Mouse (Mus musculus) kidney, embryonic 15.5 days (tissue): ENCODE measurements at regions not wholly inside any gene's neighbourhood (a gene's known extent, or its start where the extent isn't known, plus 50 kb on each side); places are given as distances from the start of the nearest gene placed in this dataset.

Experiments used
- ATAC-seq: fragments of 200-750 bp; cut with Nextera tagmentation; replicated peaks from 2 replicates; pipeline ENCODE4 v1.8.0; 2017; ENCODE audit warnings: moderate TSS enrichment; ENCODE audit not compliant: low FRiP score
- H3K27ac ChIP-seq: fragments of 300-500 bp; sonication (generic); 2 replicates; pipeline ENCODE4 v1.5.1; 2015; ENCODE audit warnings: mild to moderate bottlenecking, inconsistent platforms
- H3K27me3 ChIP-seq: fragments of 300-500 bp; sonication (generic); 2 replicates; pipeline ENCODE4 v1.6.1; 2015; ENCODE audit warnings: inconsistent platforms
- H3K36me3 ChIP-seq: fragments of 300-500 bp; sonication (generic); 2 replicates; pipeline ENCODE4 v1.6.1; 2015; ENCODE audit warnings: inconsistent platforms
- H3K4me1 ChIP-seq: fragments of 300-500 bp; sonication (generic); 2 replicates; pipeline ENCODE4 v1.6.1; 2015; ENCODE audit warnings: inconsistent platforms
- H3K4me2 ChIP-seq: fragments of 300-500 bp; sonication (generic); 2 replicates; pipeline ENCODE4 v1.6.1; 2015; ENCODE audit warnings: moderate library complexity, mild to moderate bottlenecking, inconsistent platforms
- H3K4me3 ChIP-seq: fragments of 300-500 bp; sonication (generic); replicated peaks from 2 replicates; pipeline ENCODE4 v1.5.1; 2015; ENCODE audit warnings: mild to moderate bottlenecking, inconsistent platforms
- H3K9ac ChIP-seq: fragments of 300-500 bp; sonication (generic); 2 replicates; pipeline ENCODE4 v1.6.1; 2015; ENCODE audit warnings: mild to moderate bottlenecking, inconsistent platforms
- H3K9me3 ChIP-seq: fragments of 300-500 bp; sonication (generic); replicated peaks from 2 replicates; pipeline ENCODE4 v1.6.1; 2016; ENCODE audit warnings: inconsistent platforms
- WGBS: fragments of 180-500 bp; shearing (Covaris S2); methylation state at CpG from one replicate; pipeline ENCODE4 v1.1.7; 2015; ENCODE audit warnings: mixed read lengths; 5-methylcytosine and 5-hydroxymethylcytosine counted together

- Histone ChIP-seq H3K36me3 (no peaks in the 10 kb centered on the region), H3K27me3 (no peaks in the 10 kb centered on the region), H3K4me1 (no peaks in the 10 kb centered on the region), H3K4me2 (no peak overlapping the region), H3K27ac (no peak overlapping the region), H3K9me3 (no peaks in the 10 kb centered on the region), H3K9ac (no peak overlapping the region), H3K4me3 (no peak overlapping the region)
- 31% methylated on average over 2 of the region's 2 CpGs for WGBS
- ATAC-seq: peak; percentile 74; the same call in 1 of the 2 replicates
Measured at GRCm38 (mm10) chr9:17454397-17454796, 837.5 kb upstream of the Chordc1 start.

GRCm38 (mm10) chr9:17466379-17466778, 825.5 kb upstream of the Chordc1 start:
- H3K27me3 ChIP-seq: no peaks in the 10 kb centered on the region
- 82% methylated on average over 2 of the region's 2 CpGs for WGBS
- ATAC-seq: no peak
- H3K4me2 ChIP-seq: no peak overlapping the region
- H3K36me3 ChIP-seq: no peaks in the 10 kb centered on the region
- H3K27ac ChIP-seq: no peak overlapping the region
- no peak overlapping the region for H3K4me3 ChIP-seq
- H3K4me1 ChIP-seq: no peaks in the 10 kb centered on the region
- no peak overlapping the region for H3K9ac ChIP-seq
- H3K9me3 ChIP-seq: no peaks in the 10 kb centered on the region

GRCm38 (mm10) chr9:17484701-17485422, 807.1 kb upstream of the Chordc1 start:
- 79% methylated on average over 3 of the region's 3 CpGs for WGBS
- no peak overlapping the region for H3K4me2 ChIP-seq
- no peaks in the 10 kb centered on the region for H3K9me3 ChIP-seq
- H3K4me1 ChIP-seq: no peaks in the 10 kb centered on the region
- H3K27ac ChIP-seq: no peak overlapping the region
- no peaks in the 10 kb centered on the region for H3K27me3 ChIP-seq
- H3K9ac ChIP-seq: no peak overlapping the region
- no peak for ATAC-seq
- no peaks in the 10 kb centered on the region for H3K36me3 ChIP-seq
- H3K4me3 ChIP-seq: no peak overlapping the region

GRCm38 (mm10) chr9:17500161-17500756, 791.7 kb upstream of the Chordc1 start:
- Histone ChIP-seq H3K9ac (no peak overlapping the region), H3K9me3 (no peaks in the 10 kb centered on the region), H3K36me3 (no peaks in the 10 kb centered on the region), H3K4me2 (no peak overlapping the region), H3K4me1 (peaks cover 4% of the 10 kb centered on the region), H3K27me3 (no peaks in the 10 kb centered on the region), H3K27ac (no peak overlapping the region), H3K4me3 (no peak overlapping the region)
- ATAC-seq: peak; percentile 95
- WGBS: 16% methylated on average over 7 of the region's 7 CpGs

- Histone ChIP-seq H3K9ac (no peak overlapping the region), H3K9me3 (no peaks in the 10 kb centered on the region), H3K4me1 (no peaks in the 10 kb centered on the region), H3K27ac (no peak overlapping the region), H3K27me3 (no peaks in the 10 kb centered on the region), H3K4me3 (no peak overlapping the region), H3K36me3 (no peaks in the 10 kb centered on the region), H3K4me2 (no peak overlapping the region)
- WGBS: 62% methylated on average over 5 of the region's 5 CpGs
- ATAC-seq: no peak
Measured at GRCm38 (mm10) chr9:17508744-17509143, 783.2 kb upstream of the Chordc1 start.

GRCm38 (mm10) chr9:17556186-17556585, 735.7 kb upstream of the Chordc1 start:
- no peaks in the 10 kb centered on the region for H3K27me3 ChIP-seq
- H3K9ac ChIP-seq: no peak overlapping the region
- no peak for ATAC-seq
- H3K27ac ChIP-seq: no peak overlapping the region
- no peak overlapping the region for H3K4me2 ChIP-seq
- H3K4me1 ChIP-seq: no peaks in the 10 kb centered on the region
- H3K4me3 ChIP-seq: no peak overlapping the region
- WGBS: 96% methylated on average over 1 of the region's 1 CpGs
- no peaks in the 10 kb centered on the region for H3K36me3 ChIP-seq
- H3K9me3 ChIP-seq: no peaks in the 10 kb centered on the region

- no peaks in the 10 kb centered on the region for H3K27me3 ChIP-seq
- WGBS: 93% methylated on average over 5 of the region's 5 CpGs
- no peak for ATAC-seq
- H3K4me3 ChIP-seq: no peak overlapping the region
- no peak overlapping the region for H3K9ac ChIP-seq
- H3K4me1 ChIP-seq: no peaks in the 10 kb centered on the region
- no peaks in the 10 kb centered on the region for H3K9me3 ChIP-seq
- H3K36me3 ChIP-seq: no peaks in the 10 kb centered on the region
- no peak overlapping the region for H3K4me2 ChIP-seq
- H3K27ac ChIP-seq: no peak overlapping the region
Measured at GRCm38 (mm10) chr9:17557611-17558370, 734.1 kb upstream of the Chordc1 start.

- WGBS: 66% methylated on average over 3 of the region's 3 CpGs
- H3K9ac ChIP-seq: no peak overlapping the region
- H3K4me1 ChIP-seq: no peaks in the 10 kb centered on the region
- H3K27me3 ChIP-seq: no peaks in the 10 kb centered on the region
- no peaks in the 10 kb centered on the region for H3K36me3 ChIP-seq
- no peak overlapping the region for H3K4me3 ChIP-seq
- H3K9me3 ChIP-seq: no peaks in the 10 kb centered on the region
- H3K27ac ChIP-seq: no peak overlapping the region
- H3K4me2 ChIP-seq: no peak overlapping the region
- no peak for ATAC-seq
Measured at GRCm38 (mm10) chr9:17567784-17568518, 724.0 kb upstream of the Chordc1 start.

GRCm38 (mm10) chr9:17587558-17587957, 704.4 kb upstream of the Chordc1 start:
- Histone ChIP-seq H3K4me2 (no peak overlapping the region), H3K27ac (no peak overlapping the region), H3K36me3 (no peaks in the 10 kb centered on the region), H3K9ac (no peak overlapping the region), H3K4me1 (no peaks in the 10 kb centered on the region), H3K27me3 (no peaks in the 10 kb centered on the region), H3K9me3 (no peaks in the 10 kb centered on the region), H3K4me3 (no peak overlapping the region)
- 86% methylated on average over 2 of the region's 2 CpGs for WGBS
- ATAC-seq: no peak

GRCm38 (mm10) chr9:17587968-17588550, 703.9 kb upstream of the Chordc1 start:
- Histone ChIP-seq H3K4me3 (no peak overlapping the region), H3K36me3 (no peaks in the 10 kb centered on the region), H3K9ac (no peak overlapping the region), H3K4me1 (no peaks in the 10 kb centered on the region), H3K27me3 (no peaks in the 10 kb centered on the region), H3K4me2 (no peak overlapping the region), H3K27ac (no peak overlapping the region), H3K9me3 (no peaks in the 10 kb centered on the region)
- ATAC-seq: no peak
- WGBS: 59% methylated on average over 2 of the region's 2 CpGs

- WGBS: 55% methylated on average over 1 of the region's 1 CpGs
- H3K27ac ChIP-seq: no peak overlapping the region
- ATAC-seq: no peak
- H3K27me3 ChIP-seq: no peaks in the 10 kb centered on the region
- H3K4me1 ChIP-seq: no peaks in the 10 kb centered on the region
- H3K9ac ChIP-seq: no peak overlapping the region
- H3K36me3 ChIP-seq: no peaks in the 10 kb centered on the region
- H3K9me3 ChIP-seq: no peaks in the 10 kb centered on the region
- no peak overlapping the region for H3K4me2 ChIP-seq
- H3K4me3 ChIP-seq: no peak overlapping the region
Measured at GRCm38 (mm10) chr9:17611146-17611545, 680.8 kb upstream of the Chordc1 start.
